Mouse (Mus musculus): ENCODE measurements around the gene Kcnd3. TPM values are rescaled to one million over a fixed set of nuclear protein-coding genes. Genes with fewer than 3 reads are reported as not detected.

The Kcnd3 gene
- polyA plus RNA-seq, 1 experiment from 2014 or later, result 0.90 TPM

- Histone ChIP-seq H3K4me1 (replicated peaks) (peaks cover 13% of the 10 kb centered on the region), H3K36me3 (no peaks in the 10 kb centered on the region), H3K4me3 (no peak overlapping the region), H3K9me3 (no peaks in the 10 kb centered on the region), H3K27me3 (ENCODE audit: insufficient read depth, poor library complexity, severe bottlenecking) (no peaks in the 10 kb centered on the region), H3K27ac (no peak overlapping the region)
- 61% methylated on average over 2 of the region's 2 CpGs for WGBS
- DNase-seq (ENCODE audit: low spot score), result no peak
Observed at GRCm38 (mm10) chr3:105511836-105512235, 59.7 kb downstream of the Kcnd3 start.

- no peaks in the 10 kb centered on the region for H3K9me3 ChIP-seq
- peaks cover 18% of the 10 kb centered on the region for H3K4me1 ChIP-seq (replicated peaks)
- 77% methylated on average over 3 of the region's 3 CpGs for WGBS
- no peak for DNase-seq (ENCODE audit: low spot score)
- no peak overlapping the region for H3K27ac ChIP-seq
- H3K4me3 ChIP-seq, result no peak overlapping the region
- no peaks in the 10 kb centered on the region for H3K36me3 ChIP-seq
- H3K27me3 ChIP-seq (ENCODE audit: insufficient read depth, poor library complexity, severe bottlenecking), result 0 out of 2 replicates have a peak, but pooled peaks cover under 1% of the 10 kb centered on the region
Observed at GRCm38 (mm10) chr3:105514215-105514614, 62.1 kb downstream of the Kcnd3 start.

GRCm38 (mm10) chr3:105515035-105515434 lies 62.9 kb downstream of the Kcnd3 start:
- Histone ChIP-seq H3K27me3 (ENCODE audit: insufficient read depth, poor library complexity, severe bottlenecking) (0 out of 2 replicates have a peak, but pooled peaks cover 3% of the 10 kb centered on the region), H3K4me3 (no peak overlapping the region), H3K4me1 (replicated peaks) (peaks cover 18% of the 10 kb centered on the region), H3K36me3 (no peaks in the 10 kb centered on the region), H3K9me3 (no peaks in the 10 kb centered on the region), H3K27ac (no peak overlapping the region)
- no peak for DNase-seq (ENCODE audit: low spot score)

GRCm38 (mm10) chr3:105515640-105516039 lies 63.5 kb downstream of the Kcnd3 start:
- WGBS, result 98% methylated on average over 1 of the region's 1 CpGs
- no peak overlapping the region for H3K27ac ChIP-seq
- H3K36me3 ChIP-seq, result no peaks in the 10 kb centered on the region
- 0 out of 2 replicates have a peak, but pooled peaks cover 3% of the 10 kb centered on the region for H3K27me3 ChIP-seq (ENCODE audit: insufficient read depth, poor library complexity, severe bottlenecking)
- H3K9me3 ChIP-seq, result no peaks in the 10 kb centered on the region
- no peak for DNase-seq (ENCODE audit: low spot score)
- H3K4me1 ChIP-seq (replicated peaks), result peaks cover 14% of the 10 kb centered on the region
- no peak overlapping the region for H3K4me3 ChIP-seq

- Histone ChIP-seq H3K4me1 (replicated peaks) (peaks cover 15% of the 10 kb centered on the region), H3K9me3 (no peaks in the 10 kb centered on the region), H3K27me3 (ENCODE audit: insufficient read depth, poor library complexity, severe bottlenecking) (0 out of 2 replicates have a peak, but pooled peaks cover 3% of the 10 kb centered on the region), H3K36me3 (no peaks in the 10 kb centered on the region), H3K27ac (no peak overlapping the region), H3K4me3 (no peak overlapping the region)
- DNase-seq (ENCODE audit: low spot score), result no peak
- 85% methylated on average over 6 of the region's 6 CpGs for WGBS
Observed at GRCm38 (mm10) chr3:105520446-105520845, 68.3 kb downstream of the Kcnd3 start.

- H3K4me3 ChIP-seq, result no peak overlapping the region
- no peaks in the 10 kb centered on the region for H3K9me3 ChIP-seq
- DNase-seq (ENCODE audit: low spot score), result no peak
- H3K27ac ChIP-seq, result no peak overlapping the region
- 0 out of 2 replicates have a peak, but pooled peaks cover 3% of the 10 kb centered on the region for H3K27me3 ChIP-seq (ENCODE audit: insufficient read depth, poor library complexity, severe bottlenecking)
- no peaks in the 10 kb centered on the region for H3K36me3 ChIP-seq
- 74% methylated on average over 12 of the region's 12 CpGs for WGBS
- peaks cover 15% of the 10 kb centered on the region for H3K4me1 ChIP-seq (replicated peaks)
Observed at GRCm38 (mm10) chr3:105521178-105521631, 69.1 kb downstream of the Kcnd3 start.

- Histone ChIP-seq H3K4me3 (no peak overlapping the region), H3K27ac (no peak overlapping the region), H3K36me3 (no peaks in the 10 kb centered on the region), H3K27me3 (ENCODE audit: insufficient read depth, poor library complexity, severe bottlenecking) (0 out of 2 replicates have a peak, but pooled peaks cover 3% of the 10 kb centered on the region), H3K4me1 (replicated peaks) (peaks cover 15% of the 10 kb centered on the region), H3K9me3 (no peaks in the 10 kb centered on the region)
- WGBS, result 87% methylated on average over 4 of the region's 4 CpGs
- no peak for DNase-seq (ENCODE audit: low spot score)
Observed at GRCm38 (mm10) chr3:105521639-105522038, 69.5 kb downstream of the Kcnd3 start.

- peak overlapping the region; percentile 71 for H3K27ac ChIP-seq
- H3K36me3 ChIP-seq, result no peaks in the 10 kb centered on the region
- no peak overlapping the region for H3K4me3 ChIP-seq
- DNase-seq (ENCODE audit: low spot score), result no peak
- H3K9me3 ChIP-seq, result no peaks in the 10 kb centered on the region
- no peaks in the 10 kb centered on the region for H3K27me3 ChIP-seq (ENCODE audit: insufficient read depth, poor library complexity, severe bottlenecking)
- WGBS, result 67% methylated on average over 8 of the region's 8 CpGs
- H3K4me1 ChIP-seq (replicated peaks), result peaks cover 58% of the 10 kb centered on the region
Observed at GRCm38 (mm10) chr3:105528860-105529259, 76.7 kb downstream of the Kcnd3 start.

- H3K4me1 ChIP-seq (replicated peaks), result peaks cover 58% of the 10 kb centered on the region
- DNase-seq (ENCODE audit: low spot score), result peak; percentile 57
- 10% methylated on average over 5 of the region's 5 CpGs for WGBS
Observed at GRCm38 (mm10) chr3:105529700-105530099, 77.6 kb downstream of the Kcnd3 start.

GRCm38 (mm10) chr3:105530363-105531130 lies 78.4 kb downstream of the Kcnd3 start:
- peaks cover 58% of the 10 kb centered on the region for H3K4me1 ChIP-seq (replicated peaks)
- H3K27ac ChIP-seq, result peak overlapping the region; percentile 71
- peak overlapping the region; percentile 22 for H3K4me3 ChIP-seq
- WGBS, result 18% methylated on average over 11 of the region's 11 CpGs
- DNase-seq (ENCODE audit: low spot score), result peak; percentile 75
- H3K27me3 ChIP-seq (ENCODE audit: insufficient read depth, poor library complexity, severe bottlenecking), result no peaks in the 10 kb centered on the region
- no peaks in the 10 kb centered on the region for H3K36me3 ChIP-seq
- no peaks in the 10 kb centered on the region for H3K9me3 ChIP-seq

More at GRCm38 (mm10) chr3:105529700-105530099, 77.6 kb downstream of the Kcnd3 start:
- Histone ChIP-seq H3K27ac (peak overlapping the region; percentile 71), H3K27me3 (ENCODE audit: insufficient read depth, poor library complexity, severe bottlenecking) (no peaks in the 10 kb centered on the region), H3K9me3 (no peaks in the 10 kb centered on the region), H3K4me3 (no peak overlapping the region), H3K36me3 (no peaks in the 10 kb centered on the region)

- Histone ChIP-seq H3K4me1 (replicated peaks) (peaks cover 22% of the 10 kb centered on the region), H3K27me3 (ENCODE audit: insufficient read depth, poor library complexity, severe bottlenecking) (no peaks in the 10 kb centered on the region), H3K4me3 (no peak overlapping the region), H3K36me3 (no peaks in the 10 kb centered on the region), H3K27ac (peak overlapping the region; percentile 69), H3K9me3 (no peaks in the 10 kb centered on the region)
- no peak for DNase-seq (ENCODE audit: low spot score)
- 49% methylated on average over 6 of the region's 6 CpGs for WGBS
Observed at GRCm38 (mm10) chr3:105538406-105538805, 86.3 kb downstream of the Kcnd3 start.

GRCm38 (mm10) chr3:105538819-105539607 lies 86.9 kb downstream of the Kcnd3 start:
- H3K36me3 ChIP-seq, result no peaks in the 10 kb centered on the region
- H3K27me3 ChIP-seq (ENCODE audit: insufficient read depth, poor library complexity, severe bottlenecking), result no peaks in the 10 kb centered on the region
- H3K9me3 ChIP-seq, result no peaks in the 10 kb centered on the region
- DNase-seq (ENCODE audit: low spot score), result peak; percentile 34
- WGBS, result 30% methylated on average over 13 of the region's 13 CpGs
- H3K4me3 ChIP-seq, result no peak overlapping the region
- peaks cover 18% of the 10 kb centered on the region for H3K4me1 ChIP-seq (replicated peaks)
- peak overlapping the region; percentile 69 for H3K27ac ChIP-seq

- Histone ChIP-seq H3K27me3 (ENCODE audit: insufficient read depth, poor library complexity, severe bottlenecking) (no peaks in the 10 kb centered on the region), H3K4me3 (no peak overlapping the region), H3K9me3 (no peaks in the 10 kb centered on the region), H3K36me3 (no peaks in the 10 kb centered on the region), H3K4me1 (replicated peaks) (peaks cover 24% of the 10 kb centered on the region), H3K27ac (no peak overlapping the region)
- no peak for DNase-seq (ENCODE audit: low spot score)
- WGBS, result 82% methylated on average over 4 of the region's 4 CpGs
Observed at GRCm38 (mm10) chr3:105542741-105543140, 90.6 kb downstream of the Kcnd3 start.
